Mouse (Mus musculus) cerebellum, postnatal 10 days (tissue): Measurements from ENCODE around the gene Pdyn.
A peak's percentile ranks its signal among the peaks of the same experiment; 100 is the strongest.

Experiments
- DNase-seq, 2 experiments: peaks; one replicate each; pipeline ENCODE4 v3.0.0; 2021; ENCODE audit warnings: mixed read lengths in 2 of 2

The Pdyn gene

DNA sequence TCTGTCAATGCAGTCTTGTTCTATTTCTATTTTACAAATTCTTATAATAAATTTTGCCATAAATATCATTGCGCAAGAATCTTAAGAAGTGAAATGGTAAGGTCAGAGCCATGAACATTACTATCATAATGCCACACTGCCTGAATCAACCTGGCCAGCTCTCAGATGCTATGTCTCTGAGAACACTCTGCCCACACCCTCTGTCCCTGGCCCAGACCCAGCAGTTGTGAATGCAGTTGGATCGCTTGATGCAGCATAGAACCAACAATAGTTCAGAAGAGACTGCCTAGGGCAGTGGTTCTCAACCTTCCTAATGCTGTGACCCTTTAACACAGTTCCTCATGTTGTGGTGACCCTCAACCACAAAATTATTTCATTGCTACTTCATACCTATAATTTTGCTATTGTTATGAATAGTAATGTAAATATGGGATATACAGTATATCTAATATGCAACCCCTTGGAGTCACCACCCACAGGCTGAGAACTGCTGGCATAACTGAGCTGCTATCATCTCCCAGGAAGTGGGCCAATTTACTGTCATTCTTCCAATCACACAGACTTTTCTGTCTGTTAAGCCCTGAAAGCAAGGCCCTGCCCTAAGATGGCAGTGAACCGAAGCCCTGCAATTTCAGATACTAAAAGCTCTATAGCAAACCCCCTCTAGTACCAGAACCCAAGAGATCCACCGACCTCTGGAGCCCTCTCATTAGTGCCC lies 45.3 kb downstream of the Pdyn start:
- DNase-seq: peak; percentile 50 to 58

DNA sequence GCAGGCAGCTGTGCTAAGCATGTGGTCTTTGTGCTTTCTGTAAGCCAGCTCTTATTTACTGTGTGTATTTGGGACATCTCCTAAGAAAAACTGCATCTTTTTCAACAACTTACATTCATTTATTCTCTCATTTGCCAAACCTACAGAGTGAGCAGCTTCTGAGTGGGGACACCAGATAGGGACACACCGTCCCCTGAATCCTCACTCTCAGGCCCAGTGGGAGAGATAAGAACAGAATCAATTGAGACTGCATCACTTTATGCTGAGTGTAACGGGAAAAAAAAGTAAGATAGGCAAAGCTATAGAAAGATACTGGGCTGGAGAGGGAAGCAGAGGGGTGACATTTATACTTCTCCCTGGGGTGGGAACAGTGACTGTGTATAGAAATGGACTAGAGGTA lies 46.0 kb downstream of the Pdyn start:
- DNase-seq: no peak

DNA sequence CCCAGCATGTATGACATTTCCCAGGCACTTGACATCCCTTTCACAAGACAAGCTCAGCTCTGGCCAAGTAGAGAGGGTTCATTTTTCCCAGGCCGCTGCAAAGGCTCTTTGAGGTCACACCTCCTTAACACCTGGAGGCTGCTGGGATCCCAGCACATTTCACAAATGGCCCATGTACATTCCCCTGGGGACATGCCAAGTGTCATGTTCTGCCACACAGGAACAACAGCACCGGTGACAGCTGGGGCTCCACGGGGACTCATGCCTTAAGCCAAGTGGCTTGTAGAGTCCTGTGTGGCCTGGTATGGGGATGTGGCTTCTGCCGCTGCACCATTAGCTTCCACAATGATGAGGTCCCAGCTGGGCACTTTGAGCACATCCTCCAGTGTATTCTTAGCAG lies 47.0 kb downstream of the Pdyn start:
- DNase-seq: peak; percentile 92 to 93
